Mouse (Mus musculus) neutrophil, adult 5-6 weeks (primary cell): Measurements from ENCODE around the gene Ccdc180. TPM values are rescaled to one million over a fixed set of nuclear protein-coding genes. Genes with fewer than 3 reads are reported as not detected.

ENCODE experiments used
- ATAC-seq: fragments of 151-379, 151-347 bp; 2 replicates; pipeline ENCODE4 v1.8.0; 2017; ENCODE audit warnings: mild to moderate bottlenecking, moderate TSS enrichment; ENCODE audit not compliant: insufficient number of reproducible peaks, poor library complexity, low FRiP score, severe bottlenecking; ENCODE audit errors: extremely low read depth
- total RNA-seq: library from RNA; stranded (forward); fragments of 200-1000 nt; gene quantifications from 2 replicates; pipeline ENCODE4 v1.2.3, GENCODE M21; 2017

Ccdc180 gene
- total RNA-seq, 1 experiment from 2014 or later, result 0.47 TPM

GRCm38 (mm10) chr4:45898413-45898812 lies 8.3 kb downstream of the Ccdc180 start:
- no peak for ATAC-seq

DNA sequence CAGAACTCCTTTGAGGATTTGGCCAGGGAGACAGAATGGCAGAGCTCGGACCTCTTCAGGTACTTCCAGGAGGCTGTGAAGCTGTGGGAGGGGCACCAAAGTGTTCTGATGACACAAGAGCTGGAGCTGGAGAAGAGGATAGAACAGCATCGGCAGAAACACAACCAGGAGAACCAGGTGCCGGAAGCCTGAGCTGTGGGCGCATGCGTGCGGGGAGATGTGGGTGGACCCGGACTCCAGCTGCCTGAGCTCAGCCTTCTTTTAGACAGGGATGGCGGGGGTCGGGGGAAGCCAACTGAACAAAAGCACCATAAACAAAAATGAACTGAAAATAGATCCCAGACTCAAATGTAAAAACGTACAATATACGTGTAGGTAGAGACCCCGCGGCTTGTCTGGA lies 19.2 kb downstream of the Ccdc180 start:
- no peak for ATAC-seq

DNA sequence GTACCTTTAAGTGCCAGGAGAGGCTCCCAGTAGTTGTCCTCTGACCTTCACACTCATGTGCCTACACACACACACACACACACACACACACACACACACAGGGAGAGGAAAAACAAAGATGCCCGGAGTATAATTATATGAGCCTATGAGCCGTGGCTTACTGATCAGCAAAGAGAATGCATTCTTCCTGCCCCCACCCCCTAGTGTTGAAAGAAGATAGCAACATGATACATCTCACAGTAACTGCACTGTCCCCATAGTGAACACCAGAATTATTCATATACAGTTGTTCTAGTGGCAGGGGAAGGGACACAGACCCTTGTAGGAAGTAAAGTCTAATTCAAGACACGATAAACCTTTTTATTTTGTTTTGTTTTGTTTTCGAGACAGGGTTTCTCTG lies 19.8 kb downstream of the Ccdc180 start:
- ATAC-seq, result no peak

- ATAC-seq, result no peak
Observed at GRCm38 (mm10) chr4:45911256-45911655, 21.2 kb downstream of the Ccdc180 start.

DNA sequence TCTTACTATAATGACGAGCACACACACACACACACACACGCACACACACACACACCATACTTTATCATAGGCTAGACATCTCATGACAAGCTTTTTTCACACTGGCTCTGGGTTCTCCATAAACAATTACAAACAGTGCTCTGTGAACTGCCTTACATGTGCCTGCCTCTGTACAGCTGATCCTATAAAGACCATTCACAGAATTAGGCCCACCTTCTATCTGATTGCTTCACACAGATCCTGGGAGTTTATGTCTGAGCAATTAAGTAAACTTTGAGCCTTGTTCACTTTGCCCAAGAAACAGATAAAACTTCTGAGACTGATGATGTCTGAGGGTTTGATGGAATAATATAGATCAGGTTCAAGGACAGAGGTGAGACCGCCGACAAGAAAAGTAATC lies 21.8 kb downstream of the Ccdc180 start:
- no peak for ATAC-seq

- no peak for ATAC-seq
Observed at GRCm38 (mm10) chr4:45917091-45917490, 27.0 kb downstream of the Ccdc180 start.

- ATAC-seq, result no peak
Observed at GRCm38 (mm10) chr4:45921663-45922435, 31.7 kb downstream of the Ccdc180 start.

DNA sequence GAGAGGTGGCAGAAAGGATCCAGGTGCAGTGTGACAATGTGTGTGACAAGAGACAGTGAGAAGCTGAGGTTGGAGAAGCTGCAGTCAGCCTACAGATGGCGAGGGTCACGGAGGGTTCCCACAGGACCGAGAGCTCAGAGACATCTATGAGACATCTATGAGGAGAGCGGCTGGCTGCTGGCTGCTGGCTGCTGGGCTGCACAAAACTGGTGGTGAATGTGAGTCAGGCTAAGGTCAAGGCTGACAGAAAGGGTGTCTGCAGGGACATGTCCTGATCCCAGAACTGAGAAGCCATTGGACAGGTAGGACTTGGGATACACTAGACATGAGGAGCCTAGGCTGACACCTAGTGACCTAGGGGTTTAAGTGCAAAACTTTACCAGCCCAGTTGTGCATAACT lies 33.9 kb downstream of the Ccdc180 start:
- no peak for ATAC-seq

- no peak for ATAC-seq
Observed at GRCm38 (mm10) chr4:45928561-45928960, 38.5 kb downstream of the Ccdc180 start.

DNA sequence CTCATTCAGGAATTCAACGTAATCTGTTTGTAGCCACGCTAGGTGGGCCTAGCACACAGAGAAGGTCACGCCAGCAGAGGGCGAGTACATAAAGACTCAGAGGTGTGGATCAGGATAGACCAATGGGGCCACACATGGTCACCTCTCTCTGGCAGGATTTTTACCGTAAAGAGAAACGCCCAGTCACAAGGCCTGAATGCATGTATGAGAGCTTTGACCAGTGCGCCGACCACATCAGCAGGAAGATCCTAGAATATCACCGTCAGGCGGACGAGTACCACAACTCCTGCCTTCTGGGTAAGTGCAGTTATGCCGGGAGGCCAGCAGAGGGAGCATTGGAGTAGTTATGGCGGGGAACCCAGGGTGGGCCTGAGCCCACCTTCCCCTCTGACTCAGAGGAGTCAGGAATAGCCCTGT lies 51.5 kb downstream of the Ccdc180 start:
- ATAC-seq, result peak; percentile 62

- no peak for ATAC-seq
Observed at GRCm38 (mm10) chr4:45947729-45948128, 57.6 kb downstream of the Ccdc180 start.

DNA sequence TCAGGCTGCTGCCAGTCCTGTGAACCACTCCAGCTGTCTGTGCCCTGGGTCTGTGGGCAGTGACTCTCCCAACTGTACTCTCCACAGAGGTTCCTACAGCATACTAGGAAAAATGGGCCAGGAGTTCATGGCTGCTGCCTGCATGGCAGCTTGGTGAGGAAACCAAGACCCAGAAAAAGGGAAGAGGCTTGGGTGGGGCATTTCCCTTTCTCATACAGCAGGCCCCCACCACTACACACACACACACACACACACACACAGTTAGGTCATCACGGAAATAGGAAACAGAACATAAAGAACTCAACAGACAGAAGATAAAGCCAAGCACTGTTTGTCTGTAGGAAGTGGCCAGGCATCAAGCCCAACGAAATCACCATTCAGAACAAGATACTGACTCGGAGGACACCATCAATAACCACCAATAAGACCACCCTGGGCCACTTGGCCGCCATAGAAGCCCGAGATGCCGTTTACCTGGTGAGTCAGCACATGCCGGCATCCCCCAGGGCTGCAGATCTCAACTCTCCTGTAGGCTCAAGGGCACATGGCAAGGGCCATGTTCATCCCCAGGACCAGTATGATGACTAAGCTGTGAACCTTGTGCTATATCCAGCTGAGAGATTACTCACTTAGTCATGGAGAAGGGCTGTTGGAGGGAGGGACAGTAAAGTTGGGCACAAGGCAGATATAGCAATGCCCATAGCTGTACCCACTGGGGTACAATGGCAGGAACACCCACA lies 59.2 kb downstream of the Ccdc180 start:
- peak; percentile 78 for ATAC-seq

DNA sequence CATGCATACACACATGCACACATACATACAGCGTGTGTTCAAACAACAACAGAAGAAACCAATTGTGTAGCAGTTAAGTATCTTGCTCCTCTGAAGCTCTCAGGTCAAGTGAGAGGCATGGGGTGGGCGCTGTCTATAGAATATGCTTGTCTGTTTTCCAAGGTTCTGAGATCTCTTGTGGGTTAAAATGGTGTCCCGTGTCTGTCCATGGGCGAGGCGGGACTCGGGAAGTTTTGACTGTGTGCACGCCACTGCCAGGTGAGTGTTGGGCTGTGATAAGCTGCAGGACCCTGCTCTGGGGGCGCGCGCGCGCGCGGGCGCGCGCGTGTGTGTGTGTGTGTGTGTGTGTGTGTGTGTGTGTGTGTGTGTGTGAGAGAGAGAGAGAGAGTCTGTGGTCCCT lies 61.7 kb downstream of the Ccdc180 start:
- no peak for ATAC-seq

DNA sequence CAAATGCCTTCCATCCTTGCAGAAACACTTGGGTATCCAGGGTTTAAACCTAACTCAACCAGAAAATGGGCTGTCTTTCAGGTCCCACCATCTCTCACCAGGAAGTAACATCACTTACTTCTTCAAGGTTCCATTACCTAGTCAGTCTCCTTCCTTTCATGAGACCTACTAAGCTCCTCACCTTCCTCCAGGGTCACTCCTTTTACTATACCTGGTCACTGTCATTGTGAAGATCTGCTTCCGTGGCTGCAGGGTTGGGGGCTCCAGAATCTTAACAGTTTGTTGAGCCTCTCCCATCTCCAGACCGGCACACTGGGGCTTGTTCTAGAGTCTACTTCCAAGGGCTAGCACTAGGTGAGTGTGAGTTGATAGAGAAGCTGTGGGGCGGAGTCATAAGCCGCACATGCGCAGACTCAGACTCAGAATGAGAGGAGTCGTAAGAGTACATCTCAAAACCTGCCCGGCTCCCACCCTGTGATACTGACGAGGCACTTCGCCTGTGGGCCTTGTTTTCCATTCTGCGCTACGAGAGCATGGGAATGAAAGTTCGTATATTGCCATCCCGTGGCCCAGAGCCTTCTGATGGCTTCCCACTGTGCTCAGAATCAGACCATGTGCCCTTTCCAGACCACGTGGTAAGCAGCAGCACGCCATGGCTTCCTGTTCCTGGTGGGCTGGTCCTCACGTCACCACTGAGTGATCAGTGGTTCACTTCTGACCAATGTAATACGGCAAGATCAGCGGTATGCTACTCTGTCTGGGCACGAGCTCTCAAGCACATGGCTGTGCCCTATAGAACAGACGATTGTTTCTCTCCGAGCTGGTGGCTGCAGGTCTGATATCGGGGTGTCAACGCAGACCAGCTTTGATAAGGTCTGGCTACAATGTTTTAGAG lies 63.2 kb downstream of the Ccdc180 start:
- ATAC-seq, result no peak

DNA sequence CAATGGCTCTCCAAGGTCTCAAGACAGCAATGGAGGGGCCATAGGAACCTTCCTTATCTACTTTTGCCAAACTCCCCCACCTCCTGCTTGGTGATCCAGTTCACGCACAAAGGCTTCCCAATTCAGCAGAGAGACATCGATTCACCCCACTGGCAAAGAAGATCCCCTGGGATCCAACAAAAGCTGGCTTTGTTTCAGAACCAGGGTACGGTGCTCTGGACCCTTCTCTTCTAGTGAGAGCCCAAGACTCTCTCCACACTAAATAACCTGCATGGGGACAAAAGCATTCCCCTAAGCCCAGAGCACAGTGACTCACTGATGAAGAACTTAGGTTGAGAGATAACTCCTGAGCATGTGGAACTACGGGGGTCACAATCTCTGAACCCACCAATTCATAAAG lies 65.1 kb downstream of the Ccdc180 start:
- ATAC-seq, result no peak

GRCm38 (mm10) chr4:45956131-45956530 lies 66.0 kb downstream of the Ccdc180 start:
- no peak for ATAC-seq

- no peak for ATAC-seq
Observed at GRCm38 (mm10) chr4:45956706-45957105, 66.6 kb downstream of the Ccdc180 start.

- no peak for ATAC-seq
Observed at GRCm38 (mm10) chr4:45964771-45965439, 74.8 kb downstream of the Ccdc180 start, which contains the start of gene Tdrd7. Tdrd7 (plus strand) TSS chr4:45965334.
